Mouse (Mus musculus) G1E (cell line): Measurements from ENCODE around the gene Pak3.

Experiments used
- CTCF ChIP-seq: IDR thresholded peaks from 2 replicates; pipeline ENCODE4 v1.5.1; 2012; ENCODE audit warnings: low read depth, low read length, inconsistent platforms, mixed read lengths
- GATA1 ChIP-seq: IDR thresholded peaks from 2 replicates; pipeline ENCODE4 v1.6.1; 2012; ENCODE audit warnings: borderline replicate concordance, low read length, inconsistent platforms, mixed read lengths
- GATA2 ChIP-seq: IDR thresholded peaks from 2 replicates; pipeline ENCODE4 v1.6.1; 2012; ENCODE audit warnings: low read depth, low read length, inconsistent platforms, borderline replicate concordance
- TAL1 ChIP-seq: conservative IDR thresholded peaks from 2 replicates; pipeline ENCODE4 v1.6.1; 2012; ENCODE audit warnings: low read depth, low read length, inconsistent platforms, mixed read lengths

- no peak for TF ChIP-seq CTCF
- no peak for TF ChIP-seq TAL1
- TF ChIP-seq GATA1, result no peak
- TF ChIP-seq GATA2, result no peak
Observed at GRCm38 (mm10) chrX:143762556-143762955, 244.2 kb downstream of the Pak3 start.
